Mouse (Mus musculus): ENCODE data around the gene Prkar1a. TPM values are rescaled to one million over a fixed set of nuclear protein-coding genes. Genes with fewer than 3 reads are reported as not detected.

Gene Prkar1a
- total and polyA plus RNA-seq, 2 experiments = 47.2 to 59.9 TPM

DNA sequence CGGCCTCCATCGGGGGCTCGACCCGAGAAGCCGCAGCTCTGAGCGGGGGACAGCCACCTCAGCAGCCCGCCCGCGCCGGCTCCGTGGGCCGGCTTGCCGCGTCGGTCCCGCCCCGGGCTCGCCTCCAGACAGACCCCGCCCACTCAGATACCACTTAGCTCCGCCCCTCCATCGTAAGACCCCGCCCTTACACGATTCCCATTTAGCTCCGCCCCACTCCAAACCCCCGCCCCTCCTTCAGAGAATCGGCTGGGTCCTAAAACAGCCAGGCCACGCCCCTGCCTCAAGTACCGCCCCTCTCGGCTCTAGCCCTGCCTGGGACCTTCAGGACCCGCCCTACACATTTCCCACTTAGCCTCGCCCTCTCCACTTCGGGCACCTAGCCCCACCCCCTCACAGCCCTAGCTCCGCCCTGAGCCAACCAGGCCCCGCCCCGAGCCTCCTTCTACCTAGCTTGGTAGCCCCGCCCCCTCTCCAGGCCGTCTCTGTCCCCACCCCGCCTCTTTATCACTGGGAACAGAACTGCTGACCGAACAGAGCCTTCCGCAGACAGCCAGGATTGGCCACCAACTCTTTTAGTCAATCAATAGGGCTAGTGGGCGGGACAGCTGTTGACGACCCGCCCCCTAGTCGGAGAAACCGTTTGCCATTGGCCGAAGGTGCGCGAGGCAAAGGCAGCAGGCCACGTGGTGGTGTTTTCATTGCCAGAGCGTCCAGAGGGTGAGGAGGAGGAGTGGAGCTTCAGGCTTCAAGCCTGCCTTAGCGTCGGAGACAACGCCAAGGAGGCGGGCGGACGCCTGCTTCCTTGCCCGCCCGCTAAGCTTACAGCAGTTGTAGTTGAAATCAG lies 37.7 kb upstream of the Prkar1a start, which contains the start of gene Wipi1:
TSS of gene Wipi1 (minus strand) at position 665 of the 847 bp plus-strand sequence.
- H3K9ac ChIP-seq (ENCODE audit: low read depth, low read length) = peak within 1 kb of the TSS; percentile 95
- peak; percentile 97 for DNase-seq (ENCODE audit: extremely low read depth, low read depth, low spot score)
- H3K4me1 ChIP-seq (ENCODE audit: control insufficient read depth, insufficient read depth, low read length) = peaks cover 14% of the 10 kb centered on the region; the same call in 1 of the 2 replicates
- TF ChIP-seq POLR2A (IDR thresholded peaks at IDR 0.05; ENCODE audit: extremely low read depth, insufficient read depth, low read length) (peak; percentile 66; the same call in 1 of the 2 replicates), CTCF (IDR thresholded peaks at IDR 0.05; ENCODE audit: low read depth, low read length) (no peak)
- H3K79me2 ChIP-seq (ENCODE audit: control insufficient read depth, insufficient read depth, low read length) = peaks cover 3% of the 10 kb centered on the region; the same call in 1 of the 2 replicates
- H3K27ac ChIP-seq (replicated peaks; ENCODE audit: insufficient read depth, low read depth, low read length) = peak within 1 kb of the TSS; percentile 73
- 1% methylated on average over 58 of the region's 58 CpGs for WGBS
- no peaks in the 10 kb centered on the region for H3K36me3 ChIP-seq (ENCODE audit: control insufficient read depth, insufficient read depth, low read length)
- peak within 1 kb of the TSS; percentile 81 for H3K4me3 ChIP-seq (ENCODE audit: insufficient read depth, low read depth, low read length)
- no peaks in the 10 kb centered on the region for H3K27me3 ChIP-seq (ENCODE audit: control insufficient read depth, insufficient read depth, low read length)

DNA sequence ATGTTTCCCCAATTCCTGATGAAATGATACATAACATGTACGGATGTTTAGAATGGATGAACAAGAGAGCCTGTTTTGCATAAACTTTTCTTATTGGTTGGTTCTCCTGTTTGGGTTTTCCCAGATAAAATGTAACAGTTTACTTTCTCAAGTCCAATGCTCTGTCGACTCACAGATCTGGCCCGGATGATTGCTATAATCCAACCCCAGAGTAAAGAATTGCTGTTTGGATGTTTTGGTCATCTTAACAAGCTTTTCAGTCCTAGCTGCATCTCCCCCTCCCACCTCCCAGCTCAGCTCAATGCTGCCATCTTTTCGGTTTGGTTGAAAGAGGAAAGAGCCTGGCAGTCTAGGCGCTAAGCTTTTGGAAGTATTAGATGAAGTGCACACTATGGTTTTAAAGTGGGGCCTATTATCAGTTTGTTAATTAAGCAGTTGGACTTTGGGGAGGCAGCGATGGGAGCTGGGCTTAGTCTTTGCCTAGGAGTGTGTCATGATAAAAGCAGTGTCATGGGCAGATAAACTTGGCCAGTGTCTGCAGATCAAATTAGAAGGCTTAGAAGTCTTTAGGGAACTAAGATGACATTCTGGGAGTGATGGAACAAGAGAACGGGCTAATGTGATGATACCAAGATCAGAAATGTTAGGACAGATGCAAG lies 36.2 kb upstream of the Prkar1a start:
- H3K4me1 ChIP-seq (ENCODE audit: control insufficient read depth, insufficient read depth, low read length) = peaks cover 14% of the 10 kb centered on the region; the same call in 1 of the 2 replicates
- H3K27me3 ChIP-seq (ENCODE audit: control insufficient read depth, insufficient read depth, low read length) = no peaks in the 10 kb centered on the region
- DNase-seq (ENCODE audit: extremely low read depth, low read depth, low spot score) = no peak
- no peak overlapping the region for H3K27ac ChIP-seq (replicated peaks; ENCODE audit: insufficient read depth, low read depth, low read length)
- TF ChIP-seq POLR2A (IDR thresholded peaks at IDR 0.05; ENCODE audit: extremely low read depth, insufficient read depth, low read length) = no peak
- TF ChIP-seq CTCF (IDR thresholded peaks at IDR 0.05; ENCODE audit: low read depth, low read length) = no peak
- no peak overlapping the region for H3K4me3 ChIP-seq (ENCODE audit: insufficient read depth, low read depth, low read length)
- H3K79me2 ChIP-seq (ENCODE audit: control insufficient read depth, insufficient read depth, low read length) = no peaks in the 10 kb centered on the region; the same call in 1 of the 2 replicates
- no peaks in the 10 kb centered on the region for H3K36me3 ChIP-seq (ENCODE audit: control insufficient read depth, insufficient read depth, low read length)
- no peak overlapping the region for H3K9ac ChIP-seq (ENCODE audit: low read depth, low read length)
- WGBS = 73% methylated on average over 7 of the region's 7 CpGs

DNA sequence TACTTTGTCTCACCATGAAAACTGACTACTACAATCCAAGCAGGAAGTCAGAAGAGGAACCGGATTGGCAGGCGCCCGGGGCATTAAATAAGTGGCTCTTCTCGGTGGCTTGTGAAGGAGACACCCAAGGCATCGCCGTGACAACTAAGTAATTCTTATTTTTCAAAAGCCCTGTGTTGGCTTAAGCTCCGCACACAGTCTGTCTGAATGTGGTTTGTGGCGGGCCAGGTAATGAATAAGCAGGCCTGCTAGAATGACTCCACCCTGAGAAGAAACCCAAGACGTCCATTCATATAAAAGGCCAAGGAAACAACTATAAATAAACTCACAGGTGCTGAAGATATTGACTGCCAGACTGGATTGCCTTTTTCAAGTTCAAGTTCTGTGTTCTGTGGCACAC lies 33.9 kb upstream of the Prkar1a start:
- Histone ChIP-seq H3K4me1 (ENCODE audit: control insufficient read depth, insufficient read depth, low read length) (peaks cover under 1% of the 10 kb centered on the region; the same call in 1 of the 2 replicates), H3K36me3 (ENCODE audit: control insufficient read depth, insufficient read depth, low read length) (no peaks in the 10 kb centered on the region), H3K9ac (ENCODE audit: low read depth, low read length) (no peak overlapping the region), H3K79me2 (ENCODE audit: control insufficient read depth, insufficient read depth, low read length) (no peaks in the 10 kb centered on the region), H3K27me3 (ENCODE audit: control insufficient read depth, insufficient read depth, low read length) (no peaks in the 10 kb centered on the region), H3K27ac (replicated peaks; ENCODE audit: insufficient read depth, low read depth, low read length) (no peak overlapping the region), H3K4me3 (ENCODE audit: insufficient read depth, low read depth, low read length) (no peak overlapping the region)
- WGBS = 89% methylated on average over 9 of the region's 9 CpGs
- DNase-seq (ENCODE audit: extremely low read depth, low read depth, low spot score) = no peak
- no peak for TF ChIP-seq CTCF (IDR thresholded peaks at IDR 0.05; ENCODE audit: low read depth, low read length)
- TF ChIP-seq POLR2A (IDR thresholded peaks at IDR 0.05; ENCODE audit: extremely low read depth, insufficient read depth, low read length) = no peak

DNA sequence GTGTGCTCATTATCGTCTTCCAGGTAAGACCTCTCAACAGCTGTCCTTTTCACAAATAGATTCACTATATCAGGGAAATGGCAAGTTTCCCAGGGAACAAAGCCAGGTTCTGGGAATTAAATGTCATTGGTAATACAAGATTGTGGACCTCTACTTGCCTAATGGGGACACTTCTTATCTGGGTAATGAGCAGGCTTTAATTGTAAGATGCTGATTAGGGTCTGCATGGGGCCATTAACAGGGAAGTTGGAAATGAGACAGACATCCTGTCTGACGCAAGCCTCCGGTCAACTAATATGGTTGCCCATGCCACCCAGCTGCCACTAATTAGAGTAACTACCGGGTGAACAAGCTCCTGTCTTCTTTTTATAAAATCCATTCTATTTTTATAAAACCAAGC lies 32.9 kb upstream of the Prkar1a start:
- H3K9ac ChIP-seq (ENCODE audit: low read depth, low read length) = no peak overlapping the region
- 0 out of 2 replicates have a peak, but pooled peaks cover 1% of the 10 kb centered on the region for H3K4me1 ChIP-seq (ENCODE audit: control insufficient read depth, insufficient read depth, low read length)
- TF ChIP-seq POLR2A (IDR thresholded peaks at IDR 0.05; ENCODE audit: extremely low read depth, insufficient read depth, low read length) (no peak), CTCF (IDR thresholded peaks at IDR 0.05; ENCODE audit: low read depth, low read length) (no peak)

DNA sequence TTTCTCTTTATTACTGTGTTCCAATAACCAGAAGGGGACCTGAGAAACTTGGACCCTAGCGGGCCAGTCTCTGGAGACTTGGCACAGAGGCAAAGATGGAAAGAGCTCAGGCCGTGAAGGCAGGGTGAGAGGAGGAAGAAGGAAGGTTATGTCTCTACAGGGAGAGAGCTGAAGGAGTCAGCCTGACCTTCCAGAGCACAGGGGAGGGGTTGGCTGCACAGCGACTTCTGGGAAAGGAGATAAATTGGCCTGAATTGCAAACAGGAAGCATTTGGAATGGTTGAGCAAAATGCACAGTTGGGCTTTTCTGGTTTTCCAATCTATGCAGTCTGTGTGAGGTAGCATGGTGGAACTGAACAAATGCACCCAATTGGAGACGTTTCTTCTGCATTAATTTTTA lies 32.4 kb upstream of the Prkar1a start:
- H3K4me3 ChIP-seq (ENCODE audit: insufficient read depth, low read depth, low read length) = no peak overlapping the region
- H3K27me3 ChIP-seq (ENCODE audit: control insufficient read depth, insufficient read depth, low read length) = no peaks in the 10 kb centered on the region
- peak; percentile 25 for DNase-seq (ENCODE audit: extremely low read depth, low read depth, low spot score)
- 61% methylated on average over 4 of the region's 4 CpGs for WGBS
- H3K4me1 ChIP-seq (ENCODE audit: control insufficient read depth, insufficient read depth, low read length) = 0 out of 2 replicates have a peak, but pooled peaks cover 1% of the 10 kb centered on the region
- no peaks in the 10 kb centered on the region for H3K36me3 ChIP-seq (ENCODE audit: control insufficient read depth, insufficient read depth, low read length)
- no peak overlapping the region for H3K9ac ChIP-seq (ENCODE audit: low read depth, low read length)
- peak overlapping the region; percentile 36; the same call in 1 of the 2 replicates for H3K27ac ChIP-seq (replicated peaks; ENCODE audit: insufficient read depth, low read depth, low read length)
- no peak for TF ChIP-seq CTCF (IDR thresholded peaks at IDR 0.05; ENCODE audit: low read depth, low read length)
- TF ChIP-seq POLR2A (IDR thresholded peaks at IDR 0.05; ENCODE audit: extremely low read depth, insufficient read depth, low read length) = no peak
- no peaks in the 10 kb centered on the region for H3K79me2 ChIP-seq (ENCODE audit: control insufficient read depth, insufficient read depth, low read length)

More for the DNA sequence above, 32.9 kb upstream of the Prkar1a start:
- WGBS = 79% methylated on average over 4 of the region's 4 CpGs
- no peaks in the 10 kb centered on the region for H3K79me2 ChIP-seq (ENCODE audit: control insufficient read depth, insufficient read depth, low read length)
- DNase-seq (ENCODE audit: extremely low read depth, low read depth, low spot score) = peak; percentile 16
- no peaks in the 10 kb centered on the region for H3K36me3 ChIP-seq (ENCODE audit: control insufficient read depth, insufficient read depth, low read length)
- no peaks in the 10 kb centered on the region for H3K27me3 ChIP-seq (ENCODE audit: control insufficient read depth, insufficient read depth, low read length)
- H3K27ac ChIP-seq (replicated peaks; ENCODE audit: insufficient read depth, low read depth, low read length) = peak overlapping the region; percentile 36; the same call in 1 of the 2 replicates
- H3K4me3 ChIP-seq (ENCODE audit: insufficient read depth, low read depth, low read length) = no peak overlapping the region
